In the genomic region with DNA sequence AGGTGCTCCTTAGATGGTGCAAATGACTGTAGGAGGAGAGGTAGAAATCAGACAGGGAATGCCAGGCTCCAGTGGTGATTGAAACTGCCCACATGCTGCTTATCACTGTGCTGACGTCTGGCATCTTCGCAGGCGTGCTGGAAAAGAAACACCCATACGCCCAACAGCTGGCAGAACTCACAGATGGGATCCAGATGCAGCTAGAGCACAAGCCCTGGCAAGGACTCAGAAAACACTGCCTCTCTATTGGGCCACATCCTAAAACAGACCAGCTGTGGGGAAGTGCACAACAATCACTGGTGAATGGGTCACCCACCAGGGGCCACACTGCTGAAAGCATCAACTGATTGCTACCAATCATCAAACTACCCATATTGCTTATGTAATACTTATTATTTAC, we compare ENCODE assay signal across 8 mouse cellular contexts.
DNase-seq lines count a peak whose midpoint lies in the region; ATAC-seq and TF ChIP-seq lines count a peak whose summit lies in the region.

No protein-coding gene starts in this region.

- H3K27ac ChIP-seq in hindbrain, embryonic 11.5 days (ENCODE audit: low read depth, low read length): no peak overlapping the region
- H3K27ac ChIP-seq in hindbrain, embryonic 16.5 days (ENCODE audit: low read depth, low read length): no peak overlapping the region
- no peak overlapping the region for H3K27ac ChIP-seq in kidney, postnatal 0 days
- H3K27ac ChIP-seq in midbrain, embryonic 11.5 days (ENCODE audit: low read depth, low read length): no peak overlapping the region
- H3K27ac ChIP-seq in forebrain, embryonic 13.5 days: no peak overlapping the region

- 61% methylated on average over 4 of the region's 4 CpGs for WGBS in hindbrain, embryonic 11.5 days
- 68% methylated on average over 4 of the region's 4 CpGs for WGBS in hindbrain, embryonic 16.5 days
- 47% methylated on average over 4 of the region's 4 CpGs for WGBS in kidney, postnatal 0 days
- WGBS in midbrain, embryonic 11.5 days: 83% methylated on average over 4 of the region's 4 CpGs
- 86% methylated on average over 4 of the region's 4 CpGs for WGBS in forebrain, embryonic 13.5 days

- no peaks in the 10 kb centered on the region for H3K27me3 ChIP-seq in hindbrain, embryonic 11.5 days (ENCODE audit: control insufficient read depth, insufficient read depth, low read length)
- no peaks in the 10 kb centered on the region for H3K27me3 ChIP-seq in hindbrain, embryonic 16.5 days (replicated peaks; ENCODE audit: control insufficient read depth, insufficient read depth, low read length)
- no peaks in the 10 kb centered on the region for H3K27me3 ChIP-seq in kidney, postnatal 0 days (ENCODE audit: insufficient read depth, low read length)
- H3K27me3 ChIP-seq in midbrain, embryonic 11.5 days (ENCODE audit: control insufficient read depth, insufficient read depth, low read length): no peaks in the 10 kb centered on the region
- no peaks in the 10 kb centered on the region for H3K27me3 ChIP-seq in forebrain, embryonic 13.5 days

- no peak overlapping the region for H3K9ac ChIP-seq in hindbrain, embryonic 11.5 days (ENCODE audit: low read depth, low read length)
- no peak overlapping the region for H3K9ac ChIP-seq in hindbrain, embryonic 16.5 days (ENCODE audit: low read depth, low read length)
- H3K9ac ChIP-seq in kidney, postnatal 0 days (ENCODE audit: low read depth, low read length): no peak overlapping the region
- no peak overlapping the region for H3K9ac ChIP-seq in midbrain, embryonic 11.5 days (ENCODE audit: low read length)
- H3K9ac ChIP-seq in forebrain, embryonic 13.5 days: no peak overlapping the region

- peak; percentile 10 for DNase-seq in hindbrain, embryonic 11.5 days (ENCODE audit: low spot score)
- peak; percentile 22 for DNase-seq in kidney, postnatal 0 days (ENCODE audit: low spot score)
- DNase-seq in lung, postnatal 4 days: peak; percentile 51 to 84
- DNase-seq in midbrain, embryonic 11.5 days (ENCODE audit: low spot score, missing footprints): no peak
- DNase-seq in right cerebral cortex, adult 2 months (ENCODE audit: low spot score in 2 of 2): no peak

- no peaks in the 10 kb centered on the region for H3K4me1 ChIP-seq in hindbrain, embryonic 11.5 days (replicated peaks; ENCODE audit: control insufficient read depth, insufficient read depth, low read length)
- no peaks in the 10 kb centered on the region for H3K4me1 ChIP-seq in hindbrain, embryonic 16.5 days (ENCODE audit: control insufficient read depth, insufficient read depth, low read depth, low read length)
- no peaks in the 10 kb centered on the region for H3K4me1 ChIP-seq in kidney, postnatal 0 days (replicated peaks; ENCODE audit: insufficient read depth, low read length)
- no peaks in the 10 kb centered on the region for H3K4me1 ChIP-seq in midbrain, embryonic 11.5 days (ENCODE audit: control insufficient read depth, insufficient read depth, low read length)
- H3K4me1 ChIP-seq in forebrain, embryonic 13.5 days: no peaks in the 10 kb centered on the region

- no peak overlapping the region for H3K4me2 ChIP-seq in hindbrain, embryonic 11.5 days (replicated peaks; ENCODE audit: low read depth, low read length)
- no peak overlapping the region for H3K4me2 ChIP-seq in hindbrain, embryonic 16.5 days (ENCODE audit: low read length)
- H3K4me2 ChIP-seq in kidney, postnatal 0 days (ENCODE audit: low read length): no peak overlapping the region
- no peak overlapping the region for H3K4me2 ChIP-seq in midbrain, embryonic 11.5 days
- no peak overlapping the region for H3K4me2 ChIP-seq in forebrain, embryonic 13.5 days

- no peaks in the 10 kb centered on the region for H3K36me3 ChIP-seq in hindbrain, embryonic 11.5 days (ENCODE audit: control insufficient read depth, insufficient read depth, low read length)
- H3K36me3 ChIP-seq in hindbrain, embryonic 16.5 days (ENCODE audit: control insufficient read depth, insufficient read depth, low read length): no peaks in the 10 kb centered on the region
- H3K36me3 ChIP-seq in kidney, postnatal 0 days (ENCODE audit: insufficient read depth, low read length): no peaks in the 10 kb centered on the region
- no peaks in the 10 kb centered on the region for H3K36me3 ChIP-seq in midbrain, embryonic 11.5 days (ENCODE audit: control insufficient read depth, insufficient read depth, low read length)
- H3K36me3 ChIP-seq in forebrain, embryonic 13.5 days (ENCODE audit: poor library complexity, severe bottlenecking): no peaks in the 10 kb centered on the region

- H3K4me3 ChIP-seq in hindbrain, embryonic 11.5 days (ENCODE audit: low read depth, low read length): no peak overlapping the region
- H3K4me3 ChIP-seq in hindbrain, embryonic 16.5 days (ENCODE audit: low read length): no peak overlapping the region
- no peak overlapping the region for H3K4me3 ChIP-seq in kidney, postnatal 0 days (replicated peaks; ENCODE audit: low read depth, low read length)
- H3K4me3 ChIP-seq in midbrain, embryonic 11.5 days (ENCODE audit: low read depth, low read length): no peak overlapping the region
- H3K4me3 ChIP-seq in forebrain, embryonic 13.5 days: no peak overlapping the region

- no peaks in the 10 kb centered on the region for H3K9me3 ChIP-seq in hindbrain, embryonic 11.5 days (ENCODE audit: control insufficient read depth, low read length)
- H3K9me3 ChIP-seq in hindbrain, embryonic 16.5 days (ENCODE audit: control insufficient read depth, low read length): no peaks in the 10 kb centered on the region
- no peaks in the 10 kb centered on the region for H3K9me3 ChIP-seq in kidney, postnatal 0 days (replicated peaks; ENCODE audit: low read length)
- H3K9me3 ChIP-seq in midbrain, embryonic 11.5 days (ENCODE audit: control insufficient read depth, low read length): no peaks in the 10 kb centered on the region
- H3K9me3 ChIP-seq in forebrain, embryonic 13.5 days (replicated peaks): no peaks in the 10 kb centered on the region

- TF ChIP-seq CTCF in kidney, postnatal 0 days (IDR thresholded peaks at IDR 0.05; ENCODE audit: low read depth): no peak

- ATAC-seq in hindbrain, embryonic 11.5 days (ENCODE audit: low FRiP score): no peak
- no peak for ATAC-seq in hindbrain, embryonic 16.5 days
- 0 out of 2 replicates have a peak, but pooled peaks have one; percentile 33 for ATAC-seq in granulocyte monocyte progenitor cell, adult 5-6 weeks (replicated peaks; ENCODE audit: poor library complexity, severe bottlenecking)
- ATAC-seq in kidney, postnatal 0 days (replicated peaks; ENCODE audit: low FRiP score, low read depth): no peak
- no peak for ATAC-seq in midbrain, embryonic 11.5 days (ENCODE audit: low FRiP score)
- no peak for ATAC-seq in forebrain, embryonic 13.5 days

Comparison
In these comparisons a context has a peak if more than half of its experiments do, and no peak if none do; other contexts are left out.
1. DNase-seq: peak in hindbrain, embryonic 11.5 days (single experiment), kidney, postnatal 0 days (single experiment) and lung, postnatal 4 days (2 of 2); none in midbrain, embryonic 11.5 days (single experiment) and right cerebral cortex, adult 2 months (0 of 2).